Mouse (Mus musculus) stomach, embryonic 16.5 days (tissue): Measurements from ENCODE around the gene Parg. TPM values are rescaled to one million over a fixed set of nuclear protein-coding genes. Genes with fewer than 3 reads are reported as not detected.

Experiments used
- ATAC-seq: fragments of 200-750 bp; cut with Nextera tagmentation; 2 replicates; pipeline ENCODE4 v1.8.0; 2017; ENCODE audit warnings: moderate number of reproducible peaks, moderate TSS enrichment; ENCODE audit not compliant: insufficient read depth, low FRiP score
- H3K27ac ChIP-seq: fragments of 300-500 bp; sonication (generic); 2 replicates; pipeline ENCODE4 v1.5.1; 2014; ENCODE audit warnings: low read length
- H3K27me3 ChIP-seq: fragments of 300-500 bp; sonication (generic); 2 replicates; pipeline ENCODE4 v1.6.1; 2014; ENCODE audit warnings: low read length, control low read depth, mixed read lengths; ENCODE audit not compliant: control insufficient read depth, insufficient read depth
- H3K36me3 ChIP-seq: fragments of 300-500 bp; sonication (generic); 2 replicates; pipeline ENCODE4 v1.6.1; 2014; ENCODE audit warnings: low read length; ENCODE audit not compliant: control insufficient read depth, insufficient read depth
- H3K4me1 ChIP-seq: fragments of 300-500 bp; sonication (generic); 2 replicates; pipeline ENCODE4 v1.6.1; 2014; ENCODE audit warnings: low read length, control low read depth, mixed read lengths; ENCODE audit not compliant: control insufficient read depth, insufficient read depth
- H3K4me2 ChIP-seq: fragments of 300-500 bp; sonication (generic); 2 replicates; pipeline ENCODE4 v1.6.1; 2014; ENCODE audit warnings: low read depth, low read length, mixed read lengths
- H3K4me3 ChIP-seq: fragments of 300-500 bp; sonication (generic); replicated peaks from 2 replicates; pipeline ENCODE4 v1.5.1; 2014; ENCODE audit warnings: mild to moderate bottlenecking, low read length
- H3K9ac ChIP-seq: fragments of 300-500 bp; sonication (generic); 2 replicates; pipeline ENCODE4 v1.6.1; 2014; ENCODE audit warnings: low read length
- H3K9me3 ChIP-seq: fragments of 300-500 bp; sonication (generic); replicated peaks from 2 replicates; pipeline ENCODE4 v1.6.1; 2016; ENCODE audit warnings: low read length, control low read depth; ENCODE audit not compliant: control insufficient read depth
- WGBS: fragments of 180-500 bp; shearing (Covaris S2); extraction: QIAGEN DNeasy Blood & Tissue Kit; methylation state at CpG from one replicate; pipeline ENCODE4 v1.1.7; 2014; 5-methylcytosine and 5-hydroxymethylcytosine counted together
- polyA plus RNA-seq: library from polyadenylated mRNA; unstranded; fragments of >200 nt; fragmentation: Nextera tagmentation; extraction: Ambion mirVana; gene quantifications from 2 replicates; pipeline ENCODE4 v1.2.1, GENCODE M21; 2015

The Parg gene
- polyA plus RNA-seq, 1 experiment from 2014 or later: 29.1 TPM

- no peaks in the 10 kb centered on the region for H3K4me1 ChIP-seq
- no peak overlapping the region for H3K4me3 ChIP-seq
- H3K36me3 ChIP-seq: peaks cover 8% of the 10 kb centered on the region
- no peaks in the 10 kb centered on the region for H3K27me3 ChIP-seq
- H3K9me3 ChIP-seq: no peaks in the 10 kb centered on the region
- H3K4me2 ChIP-seq: no peak overlapping the region
- no peak overlapping the region for H3K27ac ChIP-seq
- 88% methylated on average over 4 of the region's 4 CpGs for WGBS
- no peak overlapping the region for H3K9ac ChIP-seq
- no peak for ATAC-seq
These were observed 67.8 kb downstream of the Parg start for GRCm38 (mm10) chr14:32269589-32269988.

GRCm38 (mm10) chr14:32301622-32302021, 99.9 kb downstream of the Parg start:
- WGBS: 74% methylated on average over 12 of the region's 12 CpGs
- H3K27me3 ChIP-seq: no peaks in the 10 kb centered on the region
- H3K27ac ChIP-seq: no peak overlapping the region
- ATAC-seq: no peak
- no peak overlapping the region for H3K4me2 ChIP-seq
- no peak overlapping the region for H3K4me3 ChIP-seq
- H3K9ac ChIP-seq: no peak overlapping the region
- 0 out of 2 replicates have a peak, but pooled peaks cover 3% of the 10 kb centered on the region for H3K36me3 ChIP-seq
- no peaks in the 10 kb centered on the region for H3K4me1 ChIP-seq
- no peaks in the 10 kb centered on the region for H3K9me3 ChIP-seq

- WGBS: 53% methylated on average over 7 of the region's 7 CpGs
- no peak overlapping the region for H3K4me2 ChIP-seq
- H3K36me3 ChIP-seq: 0 out of 2 replicates have a peak, but pooled peaks cover 3% of the 10 kb centered on the region
- H3K4me3 ChIP-seq: no peak overlapping the region
- H3K4me1 ChIP-seq: no peaks in the 10 kb centered on the region
- H3K9me3 ChIP-seq: no peaks in the 10 kb centered on the region
- H3K9ac ChIP-seq: no peak overlapping the region
- ATAC-seq: no peak
- H3K27ac ChIP-seq: no peak overlapping the region
- H3K27me3 ChIP-seq: no peaks in the 10 kb centered on the region
These were observed 100.7 kb downstream of the Parg start for GRCm38 (mm10) chr14:32302423-32302822.

GRCm38 (mm10) chr14:32304921-32305320, 103.2 kb downstream of the Parg start:
- Histone ChIP-seq H3K36me3 (no peaks in the 10 kb centered on the region), H3K9me3 (no peaks in the 10 kb centered on the region), H3K9ac (no peak overlapping the region), H3K27ac (no peak overlapping the region), H3K4me3 (no peak overlapping the region), H3K27me3 (no peaks in the 10 kb centered on the region), H3K4me1 (no peaks in the 10 kb centered on the region), H3K4me2 (no peak overlapping the region)
- 80% methylated on average over 8 of the region's 8 CpGs for WGBS
- no peak for ATAC-seq

GRCm38 (mm10) chr14:32309876-32310275, 108.1 kb downstream of the Parg start:
- Histone ChIP-seq H3K4me1 (no peaks in the 10 kb centered on the region), H3K4me2 (no peak overlapping the region), H3K27ac (no peak overlapping the region), H3K4me3 (no peak overlapping the region), H3K9me3 (no peaks in the 10 kb centered on the region), H3K36me3 (no peaks in the 10 kb centered on the region), H3K27me3 (no peaks in the 10 kb centered on the region), H3K9ac (no peak overlapping the region)
- 42% methylated on average over 8 of the region's 8 CpGs for WGBS
- no peak for ATAC-seq

GRCm38 (mm10) chr14:32311381-32312035, 109.8 kb downstream of the Parg start:
- H3K4me3 ChIP-seq: no peak overlapping the region
- no peak for ATAC-seq
- WGBS: 92% methylated on average over 2 of the region's 2 CpGs
- no peak overlapping the region for H3K9ac ChIP-seq
- no peaks in the 10 kb centered on the region for H3K9me3 ChIP-seq
- no peak overlapping the region for H3K27ac ChIP-seq
- H3K36me3 ChIP-seq: no peaks in the 10 kb centered on the region
- H3K27me3 ChIP-seq: no peaks in the 10 kb centered on the region
- no peaks in the 10 kb centered on the region for H3K4me1 ChIP-seq
- no peak overlapping the region for H3K4me2 ChIP-seq

GRCm38 (mm10) chr14:32317822-32318221, 116.1 kb downstream of the Parg start:
- no peak overlapping the region for H3K4me3 ChIP-seq
- 17% methylated on average over 4 of the region's 4 CpGs for WGBS

GRCm38 (mm10) chr14:32321732-32322685, 120.3 kb downstream of the Parg start, which contains the start of gene Ogdhl:
Gene Ogdhl, plus strand, starts transcription at chr14:32322019.
- H3K9me3 ChIP-seq: no peaks in the 10 kb centered on the region
- H3K27ac ChIP-seq: no peak within 1 kb of the TSS
- peak; percentile 86 for ATAC-seq
- 1% methylated on average over 50 of the region's 50 CpGs for WGBS
- H3K9ac ChIP-seq: peak within 1 kb of the TSS; percentile 72
- H3K4me2 ChIP-seq: peak within 1 kb of the TSS; percentile 78
- H3K27me3 ChIP-seq: no peaks in the 10 kb centered on the region
- H3K36me3 ChIP-seq: no peaks in the 10 kb centered on the region
- peak within 1 kb of the TSS; percentile 70 for H3K4me3 ChIP-seq
- peaks cover 5% of the 10 kb centered on the region; the same call in 1 of the 2 replicates for H3K4me1 ChIP-seq

More at GRCm38 (mm10) chr14:32317822-32318221, 116.1 kb downstream of the Parg start:
- H3K4me1 ChIP-seq: peaks cover 5% of the 10 kb centered on the region; the same call in 1 of the 2 replicates
- no peak overlapping the region for H3K4me2 ChIP-seq
- ATAC-seq: no peak
- no peaks in the 10 kb centered on the region for H3K27me3 ChIP-seq
- no peaks in the 10 kb centered on the region for H3K9me3 ChIP-seq
- no peaks in the 10 kb centered on the region for H3K36me3 ChIP-seq
- no peak overlapping the region for H3K9ac ChIP-seq
- H3K27ac ChIP-seq: no peak overlapping the region

- ATAC-seq: no peak
- peaks cover 5% of the 10 kb centered on the region; the same call in 1 of the 2 replicates for H3K4me1 ChIP-seq
- no peak overlapping the region for H3K9ac ChIP-seq
- no peaks in the 10 kb centered on the region for H3K9me3 ChIP-seq
- H3K36me3 ChIP-seq: no peaks in the 10 kb centered on the region
- 86% methylated on average over 5 of the region's 5 CpGs for WGBS
- H3K27ac ChIP-seq: no peak overlapping the region
- no peaks in the 10 kb centered on the region for H3K27me3 ChIP-seq
- no peak overlapping the region for H3K4me2 ChIP-seq
- H3K4me3 ChIP-seq: no peak overlapping the region
These were observed 121.5 kb downstream of the Parg start for GRCm38 (mm10) chr14:32323221-32323620.
